Mouse (Mus musculus) retina, postnatal 7 days (tissue): ENCODE measurements around the gene Mcat.

Experiments
- DNase-seq: peaks from one replicate; pipeline ENCODE4 v3.0.0-alpha.2; 2012; ENCODE audit warnings: low read depth, low spot score

Mcat gene

DNA sequence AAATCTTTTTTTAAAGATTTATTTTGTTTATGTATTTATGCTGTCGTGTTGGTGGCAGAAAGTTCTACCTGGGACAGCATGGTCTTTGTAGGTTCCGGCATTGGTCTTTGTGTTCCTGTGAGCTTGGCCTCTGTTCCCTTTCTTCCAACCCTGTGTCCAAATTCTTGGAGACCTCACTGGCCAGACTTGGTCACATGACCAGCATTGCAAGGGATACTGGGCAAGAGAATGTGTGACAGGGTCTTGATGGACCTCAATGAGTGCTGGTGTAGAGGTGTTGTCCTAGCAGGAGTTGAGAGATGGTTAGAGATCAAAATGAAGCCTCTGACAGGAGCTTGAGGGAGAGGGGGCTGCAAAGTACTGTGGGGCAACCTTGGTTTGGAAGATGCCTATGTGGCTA lies 24.7 kb downstream of the Mcat start:
- no peak for DNase-seq

- no peak for DNase-seq
Measured at GRCm38 (mm10) chr15:83535890-83536231, 27.7 kb downstream of the Mcat start.

DNA sequence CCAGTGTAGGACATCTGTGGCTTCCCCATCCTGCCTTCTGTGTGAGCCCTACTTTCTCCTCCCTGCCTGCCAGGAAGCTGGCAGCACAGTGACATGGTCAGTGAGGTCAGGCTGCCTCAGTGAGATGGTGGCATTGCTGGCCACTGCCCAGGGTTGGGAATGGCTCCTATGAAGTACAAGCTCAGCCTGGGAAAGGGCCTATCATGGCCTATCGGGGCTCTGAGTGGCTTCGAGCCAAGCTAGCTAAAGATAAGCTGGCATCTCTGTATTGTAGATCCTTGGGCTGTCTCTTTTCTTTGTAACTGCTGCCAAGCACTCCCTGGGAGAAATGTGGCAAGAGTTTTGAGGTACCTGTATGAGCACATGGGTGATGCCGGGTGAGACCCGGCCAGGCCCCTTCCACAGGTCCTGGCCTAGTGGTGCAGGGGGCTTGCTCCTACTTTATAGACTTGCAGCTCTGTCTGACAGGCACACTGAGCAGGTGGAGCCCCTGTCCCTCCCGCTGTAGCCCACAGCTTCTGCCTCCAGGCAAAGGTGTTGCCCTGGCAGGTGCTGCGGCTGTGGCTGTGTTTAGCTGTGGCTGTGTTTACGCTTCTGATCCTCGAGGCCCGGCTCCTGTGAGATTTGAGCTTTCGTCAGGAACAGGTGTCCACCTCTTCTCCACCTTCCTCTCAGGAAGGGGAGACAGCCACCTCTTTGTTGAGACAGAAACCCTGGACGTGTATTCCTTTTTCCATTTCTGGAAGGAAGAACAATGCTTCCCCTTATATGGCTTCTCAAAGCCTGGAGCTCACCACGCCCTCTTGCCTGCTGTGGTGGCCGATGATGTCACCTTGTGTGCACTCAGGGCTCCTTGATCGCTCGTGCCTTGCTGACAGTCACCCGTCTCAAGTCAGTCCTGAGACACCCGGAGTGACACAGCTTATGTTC lies 28.4 kb downstream of the Mcat start:
- DNase-seq: no peak

DNA sequence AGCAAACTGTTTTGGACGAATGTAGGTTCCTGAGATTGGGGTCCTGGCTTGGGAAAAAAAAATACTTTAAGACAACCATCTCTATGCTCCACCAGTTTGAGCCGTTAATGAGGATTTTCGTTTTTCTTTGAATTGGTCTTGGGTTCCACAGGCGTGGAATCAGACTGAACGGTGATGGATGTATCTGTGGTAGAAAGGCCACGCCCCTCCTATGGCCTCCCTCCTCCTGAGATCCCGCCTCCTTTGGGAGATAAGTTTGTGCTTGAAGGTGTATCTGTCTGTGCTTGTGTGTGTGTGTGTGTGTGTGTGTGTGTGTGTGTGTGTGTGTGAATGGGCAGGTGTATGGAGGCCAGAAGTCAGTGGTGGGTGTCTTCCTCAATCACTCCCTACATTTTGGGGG lies 31.0 kb downstream of the Mcat start:
- DNase-seq: no peak

GRCm38 (mm10) chr15:83531961-83532469 lies 31.6 kb downstream of the Mcat start:
- DNase-seq: no peak

DNA sequence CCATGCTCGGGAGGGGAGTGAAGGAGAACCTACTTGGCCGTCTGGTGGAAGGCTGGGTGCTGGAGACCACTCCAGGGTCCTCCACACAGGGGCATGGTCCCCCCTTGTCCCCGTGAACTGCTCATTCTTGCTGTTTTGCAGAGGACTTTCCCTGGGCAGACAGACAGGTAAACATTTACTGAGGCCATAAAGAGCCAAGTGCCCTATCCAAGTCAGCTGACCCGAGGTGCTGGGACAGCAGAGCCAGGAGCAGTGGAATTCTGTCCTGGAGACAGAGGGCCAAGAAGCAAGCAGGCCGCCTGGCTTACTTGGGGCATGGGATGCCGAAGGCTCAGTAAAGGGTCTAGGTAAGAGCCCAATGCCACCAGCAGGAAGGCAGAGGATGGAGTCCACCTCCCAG lies 32.9 kb downstream of the Mcat start:
- DNase-seq: no peak

DNA sequence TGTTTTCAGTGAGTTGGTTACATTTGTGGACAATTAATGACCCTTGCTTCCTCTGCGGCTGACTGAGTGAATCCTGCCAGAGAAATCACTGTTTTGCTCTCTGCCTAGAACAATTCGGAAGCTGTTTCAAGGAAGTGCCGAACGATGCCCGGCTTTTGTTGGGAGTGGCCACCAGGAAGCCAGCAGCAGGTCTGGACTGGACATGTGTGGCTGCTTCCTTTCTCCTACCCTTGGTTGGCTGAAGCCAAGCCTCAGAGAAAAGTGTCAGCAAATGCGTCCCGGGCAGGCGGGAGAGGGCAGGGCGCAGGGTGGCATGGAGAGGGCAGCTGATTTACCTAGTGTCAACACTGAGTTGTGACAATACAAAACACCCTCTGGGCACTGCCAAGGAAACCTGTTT lies 33.4 kb downstream of the Mcat start:
- no peak for DNase-seq

GRCm38 (mm10) chr15:83529765-83530164 lies 33.8 kb downstream of the Mcat start:
- no peak for DNase-seq

GRCm38 (mm10) chr15:83528892-83529291 lies 34.7 kb downstream of the Mcat start:
- no peak for DNase-seq

GRCm38 (mm10) chr15:83527747-83528146 lies 35.8 kb downstream of the Mcat start:
- no peak for DNase-seq

GRCm38 (mm10) chr15:83527092-83527437 lies 36.5 kb downstream of the Mcat start:
- DNase-seq: no peak

DNA sequence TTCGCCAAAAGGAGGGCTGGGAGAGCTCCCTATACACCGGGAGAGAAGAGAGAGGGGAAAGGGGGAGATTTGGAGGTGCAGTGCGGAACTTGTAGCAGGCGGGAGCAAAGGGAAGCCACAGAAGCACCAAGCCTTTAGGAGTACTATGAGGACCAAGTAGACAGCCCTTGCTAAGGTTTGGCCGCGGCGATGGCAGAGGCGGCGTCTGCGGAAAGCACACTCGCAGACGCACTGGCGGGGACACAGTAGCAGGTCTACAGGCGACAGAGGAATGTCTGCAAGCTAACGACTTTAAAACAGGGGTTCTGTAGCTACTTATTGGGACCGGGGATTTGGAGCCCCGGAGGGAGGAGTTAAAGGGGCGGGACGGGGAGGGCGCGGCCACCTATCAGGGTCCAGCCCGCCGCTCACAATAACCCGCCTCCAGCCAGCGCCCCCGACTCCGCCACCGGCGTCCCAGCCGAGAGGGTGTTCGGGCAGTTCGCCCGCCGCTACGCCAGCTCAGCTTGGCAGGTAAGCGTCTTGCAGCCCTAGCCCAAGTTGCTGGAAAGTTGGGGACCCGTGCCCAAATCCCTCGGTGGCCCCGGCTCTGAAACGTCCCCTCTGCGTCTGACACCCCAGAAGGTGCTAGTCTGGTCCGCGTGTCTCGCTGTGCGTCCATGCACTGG lies 37.0 kb downstream of the Mcat start, which contains the start of gene Bik:
TSS of gene Bik (plus strand) at position 439 of the 668 bp plus-strand sequence.
- no peak for DNase-seq

DNA sequence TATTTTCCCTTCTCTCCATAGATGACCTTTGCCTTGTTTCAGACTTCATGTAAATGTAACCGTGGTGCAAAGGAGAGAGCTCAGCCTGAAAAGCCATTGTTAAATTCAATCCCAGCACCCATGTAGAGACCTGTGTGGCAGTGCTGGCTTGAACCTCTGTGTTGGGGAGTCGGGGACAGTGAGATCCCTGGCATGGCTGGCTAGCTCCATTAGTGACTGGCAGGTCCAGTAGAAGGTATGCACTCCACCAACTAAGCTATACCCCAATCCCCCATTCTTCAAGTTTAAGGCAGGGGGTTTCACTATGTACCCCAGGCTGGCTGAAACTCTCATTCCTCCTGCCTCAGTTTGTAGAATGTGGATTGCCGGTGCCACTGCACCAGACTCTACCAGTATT lies 39.3 kb downstream of the Mcat start:
- DNase-seq: no peak

GRCm38 (mm10) chr15:83523638-83524332 lies 39.8 kb downstream of the Mcat start:
- no peak for DNase-seq

DNA sequence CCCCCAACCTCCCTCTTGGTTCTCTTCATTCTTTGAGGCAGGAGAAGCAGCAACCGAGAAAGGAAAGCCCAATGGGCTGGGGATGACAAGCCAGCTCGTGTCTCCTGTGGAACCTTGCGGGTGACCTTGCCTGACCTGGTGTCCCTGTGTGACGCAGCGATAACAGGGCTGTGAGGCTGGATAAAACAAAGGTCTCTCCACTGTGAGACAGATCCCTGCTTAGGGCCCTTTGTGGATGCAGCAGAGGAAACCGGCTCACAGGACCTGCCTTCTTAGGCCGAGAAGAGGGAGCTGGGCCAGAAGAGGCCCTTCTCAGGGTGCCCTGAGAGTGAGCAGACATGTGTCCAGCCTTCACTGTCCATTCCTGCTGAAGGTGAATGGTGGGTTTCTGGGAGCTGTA lies 40.4 kb downstream of the Mcat start:
- DNase-seq: no peak

DNA sequence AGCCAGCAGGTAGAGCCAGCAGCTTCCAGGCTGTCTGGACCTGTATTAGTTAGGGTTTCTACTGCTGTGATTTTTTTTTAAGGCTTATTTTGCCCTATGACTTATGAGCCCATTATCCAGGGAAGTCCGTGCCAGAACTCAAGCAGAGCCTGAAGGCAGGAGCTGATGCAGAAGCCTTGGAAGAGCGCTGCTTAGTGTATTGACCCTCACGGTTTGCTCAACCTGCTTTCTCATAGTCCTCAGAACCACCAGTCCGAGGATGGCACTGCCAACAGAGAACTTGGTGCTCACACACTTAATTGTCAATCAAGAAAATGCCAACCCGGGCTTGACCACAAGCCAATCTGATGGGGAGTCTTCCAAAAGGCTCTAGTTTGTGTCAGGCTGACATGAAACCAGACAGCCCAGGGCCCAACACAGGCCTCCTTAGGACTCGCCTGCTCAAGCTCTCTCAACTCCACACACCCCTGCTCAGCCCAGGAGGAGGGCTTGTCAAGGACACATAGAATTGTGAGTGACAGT lies 42.7 kb downstream of the Mcat start:
- no peak for DNase-seq

GRCm38 (mm10) chr15:83518215-83519048 lies 45.2 kb downstream of the Mcat start:
- peak; percentile 87 for DNase-seq

GRCm38 (mm10) chr15:83515018-83515417 lies 48.6 kb downstream of the Mcat start:
- DNase-seq: no peak

GRCm38 (mm10) chr15:83512489-83513281 lies 50.9 kb downstream of the Mcat start:
- DNase-seq: no peak

DNA sequence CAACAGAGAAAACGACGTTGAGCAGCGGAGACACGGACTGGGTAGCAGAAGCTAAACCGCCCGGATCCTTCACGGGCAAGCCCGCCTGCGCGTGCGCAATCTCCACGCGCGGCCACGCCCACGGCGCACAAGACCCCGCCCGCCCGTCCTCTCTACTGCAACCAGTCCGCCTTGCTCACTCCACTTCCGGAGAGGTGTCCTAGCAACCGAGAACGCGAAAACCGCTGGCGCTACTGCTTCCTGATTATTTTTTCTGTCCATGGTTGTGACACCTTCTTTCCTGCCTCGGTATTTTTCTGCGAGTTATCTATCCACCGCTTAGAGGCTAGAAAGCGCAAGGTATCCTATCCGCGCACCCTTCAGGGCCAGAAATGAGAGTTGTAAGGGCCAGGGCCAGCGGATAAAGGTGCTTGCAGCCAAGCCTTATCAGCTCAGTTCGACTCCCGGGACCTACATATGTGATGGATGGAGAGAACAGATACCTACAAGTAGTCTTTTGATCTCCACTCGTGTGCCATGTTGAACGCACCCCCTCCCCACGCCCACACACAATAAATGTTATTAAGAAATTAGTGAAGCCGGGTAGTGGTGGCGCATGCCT lies 52.7 kb downstream of the Mcat start, which contains the start of gene Ttll1:
TSS of gene Ttll1 (minus strand) at position 89 of the 601 bp plus-strand sequence.
- DNase-seq: peak; percentile 89
